Mouse (Mus musculus) MEL (cell line): Measurements from ENCODE around the gene 1700029J07Rik. TPM values are rescaled to one million over a fixed set of nuclear protein-coding genes. Genes with fewer than 3 reads are reported as not detected.

Experiments
- DNase-seq: peaks from one replicate; pipeline ENCODE4 v3.0.0; 2011; ENCODE audit warnings: low read depth, low spot score
- H3K27ac ChIP-seq: 2 replicates; pipeline ENCODE4 v1.5.1; 2012; ENCODE audit warnings: low read depth, mild to moderate bottlenecking, control low read depth, low read length, moderate library complexity; ENCODE audit not compliant: control insufficient read depth
- H3K27me3 ChIP-seq, 2 experiments: fragments of 150-350 bp in 1 of 2; sonication (generic) in 1 of 2; 2 replicates each; pipeline ENCODE4 v1.6.1; 2012; ENCODE audit warnings: low read length in 2 of 2, mild to moderate bottlenecking in 2 of 2, improper control_type of control experiment in 1 of 2, moderate library complexity in 1 of 2; ENCODE audit not compliant: insufficient read depth in 2 of 2, control insufficient read depth in 1 of 2
- H3K36me3 ChIP-seq, 2 experiments: 2 replicates each; pipeline ENCODE4 v1.6.1; 2012 to 2014; ENCODE audit warnings: low read length in 2 of 2, improper control_type of control experiment in 1 of 2, inconsistent platforms in 1 of 2, mild to moderate bottlenecking in 1 of 2; ENCODE audit not compliant: insufficient read depth in 2 of 2, control insufficient read depth in 1 of 2
- H3K4me1 ChIP-seq, 2 experiments: fragments of 150-350 bp in 1 of 2; sonication (generic) in 1 of 2; 2 replicates each; pipeline ENCODE4 v1.6.1; 2012; ENCODE audit warnings: low read length in 2 of 2, improper control_type of control experiment in 1 of 2, mild to moderate bottlenecking in 1 of 2; ENCODE audit not compliant: insufficient read depth in 2 of 2, control insufficient read depth in 1 of 2
- H3K4me3 ChIP-seq, 2 experiments: fragments of 150-350 bp in 1 of 2; sonication (generic) in 1 of 2; 2 replicates each; pipeline ENCODE4 v1.5.1; 2012; ENCODE audit warnings: low read depth in 2 of 2, low read length in 2 of 2, mild to moderate bottlenecking in 2 of 2, moderate library complexity in 2 of 2, control low read depth in 1 of 2, improper control_type of control experiment in 1 of 2; ENCODE audit not compliant: control insufficient read depth in 1 of 2, insufficient read depth in 1 of 2
- H3K79me2 ChIP-seq: 2 replicates; pipeline ENCODE4 v1.6.1; 2012; ENCODE audit warnings: mild to moderate bottlenecking, low read length, moderate library complexity; ENCODE audit not compliant: control insufficient read depth, poor library complexity, insufficient read depth
- H3K9ac ChIP-seq: 2 replicates; pipeline ENCODE4 v1.6.1; 2012; ENCODE audit warnings: low read depth, mild to moderate bottlenecking, control low read depth, low read length, moderate library complexity; ENCODE audit not compliant: control insufficient read depth, poor library complexity, severe bottlenecking
- H3K9me3 ChIP-seq: fragments of 150-350 bp; sonication (generic); replicated peaks from 2 replicates; pipeline ENCODE4 v1.6.1; 2012; ENCODE audit warnings: mild to moderate bottlenecking, low read length, improper control_type of control experiment, moderate library complexity; ENCODE audit not compliant: insufficient read depth
- BHLHE40 ChIP-seq: IDR thresholded peaks from 2 replicates; pipeline ENCODE4 v1.6.1; 2012; ENCODE audit warnings: low read depth, mild to moderate bottlenecking, inconsistent platforms, low read length, improper control_type of control experiment, borderline replicate concordance
- CHD1 ChIP-seq: IDR thresholded peaks from 2 replicates; pipeline ENCODE4 v1.6.1; 2012; ENCODE audit warnings: low read depth, mild to moderate bottlenecking, inconsistent platforms, low read length, improper control_type of control experiment
- CTCF ChIP-seq, 3 experiments: IDR thresholded peaks in 2 of 3; conservative IDR thresholded peaks in 1 of 3; 2 replicates each; pipeline ENCODE4 v1.5.1; 2011 to 2012; ENCODE audit warnings: low read length in 3 of 3, low read depth in 2 of 3, mild to moderate bottlenecking in 2 of 3, improper control_type of control experiment in 1 of 3, inconsistent platforms in 1 of 3, mixed read lengths in 1 of 3, moderate library complexity in 1 of 3; ENCODE audit not compliant: control insufficient read depth in 1 of 3, insufficient read depth in 1 of 3, poor library complexity in 1 of 3, severe bottlenecking in 1 of 3
- EP300 ChIP-seq, 2 experiments: IDR thresholded peaks; 2 replicates each; pipeline ENCODE4 v1.6.1; 2011; ENCODE audit warnings: improper control_type of control experiment in 2 of 2, low read length in 2 of 2, low read depth in 1 of 2, mild to moderate bottlenecking in 1 of 2
- GATA1 ChIP-seq: IDR thresholded peaks from 2 replicates; pipeline ENCODE4 v1.6.1; 2011; ENCODE audit warnings: low read depth, low read length, improper control_type of control experiment
- JUND ChIP-seq: IDR thresholded peaks from 2 replicates; pipeline ENCODE4 v1.6.1; 2011; ENCODE audit warnings: low read depth, mild to moderate bottlenecking, improper control_type of control experiment, low read length
- MAZ ChIP-seq: IDR thresholded peaks from 2 replicates; pipeline ENCODE4 v1.6.1; 2012; ENCODE audit warnings: low read depth, mild to moderate bottlenecking, inconsistent platforms, low read length, improper control_type of control experiment
- MEF2A ChIP-seq: IDR thresholded peaks from 2 replicates; pipeline ENCODE4 v1.6.1; 2014; ENCODE audit warnings: low read depth, mild to moderate bottlenecking, inconsistent platforms, low read length, improper control_type of control experiment; ENCODE audit not compliant: poor library complexity, insufficient replicate concordance, severe bottlenecking; ENCODE audit errors: extremely low read depth
- MXI1 ChIP-seq: IDR thresholded peaks from 2 replicates; pipeline ENCODE4 v1.6.1; 2011; ENCODE audit warnings: mild to moderate bottlenecking, low read depth, low read length, improper control_type of control experiment
- NRF1 ChIP-seq: IDR thresholded peaks from 2 replicates; pipeline ENCODE4 v1.6.1; 2014; ENCODE audit warnings: low read depth, mild to moderate bottlenecking, inconsistent platforms, low read length, improper control_type of control experiment, moderate library complexity; ENCODE audit not compliant: poor library complexity, insufficient read depth, severe bottlenecking
- POLR2AphosphoS5 ChIP-seq: IDR thresholded peaks from 2 replicates; pipeline ENCODE4 v1.6.1; 2012; ENCODE audit warnings: low read depth, borderline replicate concordance, mild to moderate bottlenecking, inconsistent platforms, low read length, moderate library complexity, mixed read lengths
- SMC3 ChIP-seq: IDR thresholded peaks from 2 replicates; pipeline ENCODE4 v1.6.1; 2011; ENCODE audit warnings: low read depth, low read length, improper control_type of control experiment
- TBP ChIP-seq: IDR thresholded peaks from 2 replicates; pipeline ENCODE4 v1.8.0; 2011; ENCODE audit warnings: low read depth, low read length, improper control_type of control experiment
- UBTF ChIP-seq: IDR thresholded peaks from 2 replicates; pipeline ENCODE4 v1.6.1; 2012; ENCODE audit warnings: low read depth, mild to moderate bottlenecking, inconsistent platforms, low read length, improper control_type of control experiment, moderate library complexity, borderline replicate concordance; ENCODE audit not compliant: insufficient read depth
- USF1 ChIP-seq: IDR thresholded peaks from 2 replicates; pipeline ENCODE4 v1.6.1; 2014; ENCODE audit warnings: low read depth, mild to moderate bottlenecking, inconsistent platforms, low read length, improper control_type of control experiment, moderate library complexity
- ZC3H11A ChIP-seq: IDR thresholded peaks from 2 replicates; pipeline ENCODE4 v1.6.1; 2012; ENCODE audit warnings: low read depth, mild to moderate bottlenecking, inconsistent platforms, low read length, improper control_type of control experiment
- ZKSCAN1 ChIP-seq: IDR thresholded peaks from 2 replicates; pipeline ENCODE4 v1.6.1; 2012; ENCODE audit warnings: low read depth, mild to moderate bottlenecking, inconsistent platforms, low read length, improper control_type of control experiment, moderate library complexity
- ZMIZ1 ChIP-seq: IDR thresholded peaks from 2 replicates; pipeline ENCODE4 v1.6.1; 2012; ENCODE audit warnings: low read depth, mild to moderate bottlenecking, inconsistent platforms, low read length, improper control_type of control experiment, moderate library complexity
- ZNF384 ChIP-seq: IDR thresholded peaks from 2 replicates; pipeline ENCODE4 v1.6.1; 2012; ENCODE audit warnings: low read depth, mild to moderate bottlenecking, inconsistent platforms, low read length, improper control_type of control experiment
- polyA plus RNA-seq, 2 experiments: library from polyadenylated mRNA; stranded (reverse) in 1 of 2; unstranded in 1 of 2; fragments of >175 nt in 1 of 2; fragments of >200 nt in 1 of 2; gene quantifications; 2 replicates each; pipeline versions ENCODE4 v1.2.1 to v1.2.4; 2012; ENCODE audit warnings: low replicate concordance in 2 of 2, low read depth in 1 of 2; ENCODE audit not compliant: insufficient read length in 2 of 2, insufficient read depth in 1 of 2, missing spikeins in 1 of 2
- total RNA-seq: library from RNA; depleted of rRNA; stranded (reverse); fragments of 300-350 nt; gene quantifications from 2 replicates; pipeline ENCODE4 v1.2.3, GENCODE M21; 2012; rRNA removed

1700029J07Rik gene
- total and polyA plus RNA-seq, 3 experiments: 0.81 to 1.5 TPM; not detected in 1

GRCm38 (mm10) chr8:45905591-45906250 lies 69.3 kb downstream of the 1700029J07Rik start:
- DNase-seq: no peak
- no peak overlapping the region for H3K27ac ChIP-seq

GRCm38 (mm10) chr8:45903659-45904058 lies 71.4 kb downstream of the 1700029J07Rik start:
- Histone ChIP-seq H3K4me3 (no peak overlapping the region), H3K36me3 (no peaks in the 10 kb centered on the region), H3K4me1 (no peaks in the 10 kb centered on the region), H3K27ac (no peak overlapping the region), H3K27me3 (no peaks in the 10 kb centered on the region), H3K9me3 (no peaks in the 10 kb centered on the region), H3K9ac (no peak overlapping the region), H3K79me2 (no peaks in the 10 kb centered on the region)
- no peak for DNase-seq
- no peak for TF ChIP-seq ZKSCAN1
- no peak for TF ChIP-seq MXI1
- TF ChIP-seq ZMIZ1: no peak
- TF ChIP-seq JUND: no peak

More at GRCm38 (mm10) chr8:45905591-45906250, 69.3 kb downstream of the 1700029J07Rik start:
- no peaks in the 10 kb centered on the region for H3K4me1 ChIP-seq
- no peaks in the 10 kb centered on the region for H3K79me2 ChIP-seq
- no peaks in the 10 kb centered on the region for H3K27me3 ChIP-seq
- H3K9me3 ChIP-seq: no peaks in the 10 kb centered on the region
- H3K4me3 ChIP-seq: no peak overlapping the region
- no peaks in the 10 kb centered on the region for H3K36me3 ChIP-seq
- TF ChIP-seq USF1: no peak
- no peak for TF ChIP-seq CHD1
- TF ChIP-seq EP300 (IDR thresholded peaks at IDR 0.05; ENCODE audit: low read depth in 1 of 2, low read length in 2 of 2): no peak
- TF ChIP-seq UBTF: no peak
- TF ChIP-seq ZC3H11A: no peak
- no peak for TF ChIP-seq BHLHE40
- TF ChIP-seq TBP: no peak
- TF ChIP-seq POLR2AphosphoS5: no peak
- no peak for TF ChIP-seq CTCF (IDR thresholded peaks at IDR 0.05 in 2 of 3, conservative IDR thresholded peaks at IDR 0.05 in 1 of 3; ENCODE audit: control insufficient read depth in 1 of 3, insufficient read depth in 1 of 3, low read depth in 2 of 3, low read length in 3 of 3, poor library complexity in 1 of 3, severe bottlenecking in 1 of 3)
- no peak for TF ChIP-seq MAZ
- TF ChIP-seq ZNF384: no peak
- no peak for TF ChIP-seq GATA1
- no peak for TF ChIP-seq NRF1
- TF ChIP-seq MEF2A: no peak
- TF ChIP-seq SMC3: no peak
- no peak overlapping the region for H3K9ac ChIP-seq

Other genes with a start within 250 kb of the 1700029J07Rik start
- gene Pdlim3, start 89.8 kb downstream of the 1700029J07Rik start, total RNA-seq: not detected in 2 replicates
- not detected for gene Pdlim3, start 89.8 kb downstream of the 1700029J07Rik start, polyA plus RNA-seq
- not detected in 2 replicates for gene Ccdc110, start 40.6 kb downstream of the 1700029J07Rik start, total RNA-seq
- not detected for gene Ccdc110, start 40.6 kb downstream of the 1700029J07Rik start, polyA plus RNA-seq
- 45.0 and 61.7 TPM in 2 replicates for gene Ufsp2, start 276 bp upstream of the 1700029J07Rik start, total RNA-seq
- 10 to 100 TPM in 1 of 2 experiments, not detected in 1; 58.9 TPM for gene Ufsp2, start 276 bp upstream of the 1700029J07Rik start, polyA plus RNA-seq
- gene Lrp2bp, start 24.1 kb upstream of the 1700029J07Rik start, total RNA-seq: 0.16 TPM in 1 of 2 replicates, not detected in the other
- gene Lrp2bp, start 24.1 kb upstream of the 1700029J07Rik start, polyA plus RNA-seq: under 1 TPM in 1 of 2 experiments, not detected in 1; 0.40 TPM
- gene Ankrd37, start 30.5 kb upstream of the 1700029J07Rik start, total RNA-seq: 15.5 and 139 TPM in 2 replicates
- gene Ankrd37, start 30.5 kb upstream of the 1700029J07Rik start, polyA plus RNA-seq: 10 to 100 TPM in 1 of 2 experiments, not detected in 1; 30.8 TPM
- gene Cfap97, start 176.5 kb upstream of the 1700029J07Rik start, total RNA-seq: 8.5 TPM in 2 replicates
- 1 to 10 TPM in 1 of 2 experiments, not detected in 1; 9.3 TPM for gene Cfap97, start 176.5 kb upstream of the 1700029J07Rik start, polyA plus RNA-seq
- gene Snx25, start 176.9 kb upstream of the 1700029J07Rik start, total RNA-seq: 20.0 and 25.1 TPM in 2 replicates
- 10 to 100 TPM in 1 of 2 experiments, not detected in 1; 23.1 TPM for gene Snx25, start 176.9 kb upstream of the 1700029J07Rik start, polyA plus RNA-seq
- 311 and 342 TPM in 2 replicates for gene Slc25a4, start 236.0 kb upstream of the 1700029J07Rik start, total RNA-seq
- gene Slc25a4, start 236.0 kb upstream of the 1700029J07Rik start, polyA plus RNA-seq: 100 to 1,000 TPM; 188 to 471 TPM